Mouse (Mus musculus) heart, adult 2 months (tissue): ENCODE data around the gene Nfe2l3.
A peak's percentile ranks its signal among the peaks of the same experiment; 100 is the strongest.

Experiments used
- CTCF ChIP-seq: fragments of 200-600 bp; IDR thresholded peaks from 2 replicates; pipeline ENCODE4 v1.8.1; 2022; ENCODE audit warnings: antibody characterized with exemption, mild to moderate bottlenecking, moderate library complexity
- EP300 ChIP-seq: fragments of 200-500 bp; IDR thresholded peaks from 2 replicates; pipeline ENCODE4 v1.6.1; 2011; ENCODE audit warnings: low read depth, low read length, control low read depth; ENCODE audit not compliant: insufficient read depth
- POLR2A ChIP-seq: fragments of 200-500 bp; IDR thresholded peaks from 2 replicates; pipeline ENCODE4 v1.6.1; 2011; ENCODE audit warnings: mild to moderate bottlenecking, low read depth, low read length, control low read depth; ENCODE audit not compliant: insufficient read depth

GRCm38 (mm10) chr6:51458925-51459312 is 26.4 kb downstream of the Nfe2l3 start:
- no peak for TF ChIP-seq CTCF
- TF ChIP-seq POLR2A = peak; percentile 12; the same call in 1 of the 2 replicates
- no peak for TF ChIP-seq EP300
